Mouse (Mus musculus) olfactory bulb, adult 2 months (tissue): Measurements from ENCODE around the gene Osbpl11.
"Not testable (repeated sequence)": the region's sequence is repeated elsewhere in the genome, so short reads cannot be mapped to it uniquely, and the experiment has no call there.

Experiments
- CTCF ChIP-seq: fragments of 200-500 bp; IDR thresholded peaks from 2 replicates; pipeline ENCODE4 v1.5.1; 2012; ENCODE audit warnings: low read depth, mild to moderate bottlenecking, low read length, moderate library complexity; ENCODE audit not compliant: insufficient read depth
- POLR2A ChIP-seq: fragments of 200-500 bp; IDR thresholded peaks from 2 replicates; pipeline ENCODE4 v1.6.1; 2012; ENCODE audit warnings: mild to moderate bottlenecking, low read depth, low read length, moderate library complexity; ENCODE audit not compliant: insufficient read depth

DNA sequence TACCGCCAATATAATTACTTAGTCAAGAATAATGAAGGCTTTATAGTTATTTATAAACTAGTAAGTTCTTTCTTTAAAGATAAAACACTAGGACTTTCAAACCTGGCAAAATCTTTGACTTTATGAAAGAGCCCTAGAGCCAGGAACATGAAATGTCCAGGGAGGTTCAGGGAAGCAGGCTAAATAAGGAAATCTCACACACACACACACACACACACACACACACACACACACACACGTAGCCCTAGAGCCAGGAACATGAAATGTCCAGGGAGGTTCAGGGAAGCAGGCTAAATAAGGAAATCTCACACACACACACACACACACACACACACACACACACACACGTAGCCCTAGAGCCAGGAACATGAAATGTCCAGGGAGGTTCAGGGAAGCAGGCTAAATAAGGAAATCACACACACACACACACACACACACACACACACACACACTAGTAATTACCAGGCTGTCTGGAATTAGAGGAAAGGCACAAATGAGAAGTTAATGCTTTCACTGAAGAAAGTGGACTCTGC lies 32.7 kb downstream of the Osbpl11 start:
- TF ChIP-seq CTCF, POLR2A: not testable (repeated sequence)
